Mouse (Mus musculus) limb, embryonic 13.5 days (tissue): ENCODE results near the gene Gm13723. TPM values are rescaled to one million over a fixed set of nuclear protein-coding genes. Genes with fewer than 3 reads are reported as not detected.

ENCODE experiments used
- ATAC-seq: fragments of 200-750 bp; cut with Nextera tagmentation; 2 replicates; pipeline ENCODE4 v1.8.0; 2017; ENCODE audit warnings: low read depth, moderate number of reproducible peaks, moderate TSS enrichment; ENCODE audit not compliant: low FRiP score
- H3K27ac ChIP-seq: fragments of 300-500 bp; sonication (generic); 2 replicates; pipeline ENCODE4 v1.5.1; 2015; ENCODE audit warnings: inconsistent platforms, mild to moderate bottlenecking, moderate library complexity
- H3K27me3 ChIP-seq: fragments of 300-500 bp; sonication (generic); 2 replicates; pipeline ENCODE4 v1.6.1; 2015; ENCODE audit warnings: mild to moderate bottlenecking, inconsistent platforms
- H3K36me3 ChIP-seq: fragments of 300-500 bp; sonication (generic); 2 replicates; pipeline ENCODE4 v1.6.1; 2015; ENCODE audit warnings: inconsistent platforms, mild to moderate bottlenecking, moderate library complexity
- H3K4me1 ChIP-seq: fragments of 300-500 bp; sonication (generic); 2 replicates; pipeline ENCODE4 v1.6.1; 2015; ENCODE audit warnings: inconsistent platforms
- H3K4me2 ChIP-seq: fragments of 300-500 bp; sonication (generic); replicated peaks from 2 replicates; pipeline ENCODE4 v1.6.1; 2015; ENCODE audit warnings: inconsistent platforms, mild to moderate bottlenecking, moderate library complexity
- H3K4me3 ChIP-seq: fragments of 300-500 bp; sonication (generic); 2 replicates; pipeline ENCODE4 v1.5.1; 2015; ENCODE audit warnings: moderate library complexity, mild to moderate bottlenecking, inconsistent platforms
- H3K9ac ChIP-seq: fragments of 300-500 bp; sonication (generic); 2 replicates; pipeline ENCODE4 v1.6.1; 2015; ENCODE audit warnings: mild to moderate bottlenecking, inconsistent platforms
- H3K9me3 ChIP-seq: fragments of 300-500 bp; sonication (generic); 2 replicates; pipeline ENCODE4 v1.6.1; 2016; ENCODE audit warnings: inconsistent platforms
- WGBS: fragments of 180-500 bp; shearing (Covaris S2); methylation state at CpG from one replicate; pipeline ENCODE4 v1.1.7; 2015; 5-methylcytosine and 5-hydroxymethylcytosine counted together
- polyA plus RNA-seq: library from polyadenylated mRNA; unstranded; fragments of >200 nt; fragmentation: Nextera tagmentation; extraction: Ambion mirVana; gene quantifications from 2 replicates; pipeline ENCODE4 v1.2.1, GENCODE M21; 2015

Gm13723 gene
- not detected in 2 replicates for polyA plus RNA-seq

DNA sequence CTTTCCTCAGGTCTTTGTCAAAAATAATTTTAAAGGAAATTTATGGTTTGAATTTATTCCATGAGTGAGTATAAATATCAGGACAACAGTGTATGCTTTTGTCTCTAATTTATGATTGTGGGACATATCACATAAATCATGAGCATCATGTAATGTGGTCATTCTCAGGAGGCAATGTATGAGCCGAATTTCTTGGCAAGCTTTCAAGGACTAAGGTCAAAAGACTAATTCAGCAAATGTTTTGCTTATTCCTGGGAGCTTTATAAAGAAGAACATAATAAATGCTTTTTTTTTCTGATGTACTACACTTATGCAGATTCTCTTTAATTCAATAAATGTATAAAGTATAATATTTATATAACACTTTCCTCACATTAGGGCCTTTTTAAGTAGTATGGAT, at the start of gene Gm13723:
Gm13723 (minus strand) TSS at position 101 of the 400 bp plus-strand sequence.
- Histone ChIP-seq H3K4me2 (no peak within 1 kb of the TSS), H3K27me3 (no peaks in the 10 kb centered on the region), H3K4me1 (no peaks in the 10 kb centered on the region), H3K9ac (no peak within 1 kb of the TSS), H3K4me3 (no peak within 1 kb of the TSS), H3K27ac (no peak within 1 kb of the TSS), H3K9me3 (no peaks in the 10 kb centered on the region), H3K36me3 (no peaks in the 10 kb centered on the region)
- WGBS: 53% methylated on average over 1 of the region's 1 CpGs
- no peak for ATAC-seq

DNA sequence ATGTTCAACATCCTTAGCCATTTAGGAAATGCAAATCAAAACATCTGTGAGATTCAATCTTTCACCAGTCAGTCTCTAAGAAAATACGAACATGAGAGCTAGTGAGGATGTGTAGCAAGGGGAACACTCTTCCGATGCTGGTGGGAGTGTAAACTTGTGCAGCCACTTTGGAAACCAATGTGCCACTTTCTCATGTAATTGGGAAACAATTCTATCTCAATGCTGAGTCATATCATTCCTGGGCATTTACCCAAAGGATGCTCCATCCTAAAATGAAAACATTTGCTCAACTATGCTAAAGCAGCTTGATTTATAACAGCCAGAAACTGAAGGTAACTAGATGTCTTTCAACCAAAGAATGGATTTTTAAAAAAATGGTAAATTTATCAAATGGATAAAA, 31.0 kb upstream of the Gm13723 start:
- no peak overlapping the region for H3K27ac ChIP-seq
- H3K27me3 ChIP-seq: no peaks in the 10 kb centered on the region
- H3K4me3 ChIP-seq: no peak overlapping the region
- H3K9me3 ChIP-seq: no peaks in the 10 kb centered on the region; the same call in 1 of the 2 replicates
- no peak overlapping the region for H3K4me2 ChIP-seq
- no peaks in the 10 kb centered on the region for H3K4me1 ChIP-seq
- ATAC-seq: no peak
- no peak overlapping the region for H3K9ac ChIP-seq
- no peaks in the 10 kb centered on the region for H3K36me3 ChIP-seq
- WGBS: 89% methylated on average over 2 of the region's 2 CpGs

DNA sequence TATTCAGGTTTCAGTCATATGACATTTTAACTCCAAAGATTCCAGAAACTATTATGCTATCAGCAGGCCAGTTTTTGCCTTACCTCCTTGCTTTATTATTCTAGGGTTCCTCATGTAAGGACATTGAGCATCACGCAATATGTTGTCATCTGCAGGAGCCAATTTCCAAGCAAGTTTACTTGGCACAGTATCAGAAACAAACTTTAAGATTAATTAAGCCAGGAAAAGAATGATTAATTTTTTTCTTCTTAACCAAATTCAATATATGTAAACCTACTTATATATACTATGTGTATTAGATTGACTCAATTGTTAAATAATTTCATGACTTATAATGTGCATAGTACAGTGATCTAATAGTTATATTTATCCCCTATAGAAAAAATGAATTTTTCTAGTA, 17.5 kb upstream of the Gm13723 start, which contains the start of gene Olfr1097:
Olfr1097 (minus strand) TSS at position 101 of the 400 bp plus-strand sequence.
- no peak for ATAC-seq
- Histone ChIP-seq H3K9me3 (no peaks in the 10 kb centered on the region), H3K27me3 (no peaks in the 10 kb centered on the region), H3K4me1 (no peaks in the 10 kb centered on the region), H3K4me3 (no peak within 1 kb of the TSS), H3K9ac (no peak within 1 kb of the TSS), H3K27ac (no peak within 1 kb of the TSS), H3K4me2 (no peak within 1 kb of the TSS), H3K36me3 (no peaks in the 10 kb centered on the region)
- 90% methylated on average over 1 of the region's 1 CpGs for WGBS

DNA sequence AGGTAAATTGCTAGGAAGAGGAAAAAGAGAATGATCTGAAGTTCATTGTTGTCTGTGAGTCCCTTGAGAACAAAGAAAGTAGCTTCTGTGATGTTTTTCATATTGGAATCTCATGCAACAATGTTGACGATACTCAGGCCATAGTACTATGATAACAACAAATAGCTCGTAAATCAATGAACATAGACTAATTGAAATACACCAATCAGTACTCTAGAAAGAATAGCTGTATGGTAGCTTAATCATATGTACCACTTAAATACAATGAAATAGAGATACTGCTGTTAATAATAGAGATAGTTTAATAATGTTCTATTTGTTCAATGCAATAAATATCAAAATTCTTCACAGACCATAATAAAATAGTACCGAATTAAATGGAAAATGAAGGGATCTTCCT, 23.0 kb downstream of the Gm13723 start, which contains the start of gene Olfr1095:
Olfr1095 (minus strand) TSS at position 101 of the 400 bp plus-strand sequence.
- Histone ChIP-seq H3K36me3 (no peaks in the 10 kb centered on the region), H3K27ac (no peak within 1 kb of the TSS), H3K27me3 (no peaks in the 10 kb centered on the region), H3K4me2 (no peak within 1 kb of the TSS), H3K4me1 (no peaks in the 10 kb centered on the region), H3K9me3 (no peaks in the 10 kb centered on the region), H3K4me3 (no peak within 1 kb of the TSS), H3K9ac (no peak within 1 kb of the TSS)
- 90% methylated on average over 3 of the region's 3 CpGs for WGBS
- ATAC-seq: no peak

DNA sequence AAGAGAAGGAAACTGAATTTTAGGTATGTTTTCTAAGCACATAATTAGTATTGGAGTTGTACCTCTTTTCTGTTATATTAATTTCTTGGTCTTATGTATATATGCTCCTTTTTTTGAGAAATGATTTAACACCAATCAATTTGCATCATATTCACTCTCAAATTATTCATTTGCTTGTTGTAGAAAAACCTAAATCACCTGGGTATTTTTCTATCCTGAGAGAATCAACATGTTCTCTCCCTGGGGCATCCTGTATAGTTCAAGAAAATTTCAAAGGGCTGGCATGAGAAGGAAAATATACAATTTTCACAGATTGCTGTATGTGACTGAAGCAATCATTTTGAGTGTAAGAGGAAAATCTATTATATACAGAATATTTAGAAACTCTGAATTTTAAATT, 50.2 kb downstream of the Gm13723 start, which contains the start of gene Olfr1094:
Olfr1094 (plus strand) TSS at position 301 of the 400 bp plus-strand sequence.
- H3K4me2 ChIP-seq: no peak within 1 kb of the TSS
- no peaks in the 10 kb centered on the region for H3K27me3 ChIP-seq
- no peaks in the 10 kb centered on the region for H3K9me3 ChIP-seq
- H3K9ac ChIP-seq: no peak within 1 kb of the TSS
- no peak within 1 kb of the TSS for H3K4me3 ChIP-seq
- ATAC-seq: no peak
- H3K4me1 ChIP-seq: no peaks in the 10 kb centered on the region
- no peaks in the 10 kb centered on the region for H3K36me3 ChIP-seq
- no peak within 1 kb of the TSS for H3K27ac ChIP-seq

Other genes with a start within 250 kb of the Gm13723 start
- gene Olfr1084, start 235.1 kb downstream of the Gm13723 start, polyA plus RNA-seq: not detected in 2 replicates
- gene Olfr1085, start 212.8 kb downstream of the Gm13723 start, polyA plus RNA-seq: not detected in 2 replicates
- gene Olfr1086, start 194.7 kb downstream of the Gm13723 start, polyA plus RNA-seq: not detected in 2 replicates
- not detected in 2 replicates for gene Olfr1087, start 176.4 kb downstream of the Gm13723 start, polyA plus RNA-seq
- gene Olfr1089, start 141.1 kb downstream of the Gm13723 start, polyA plus RNA-seq: not detected in 2 replicates
- gene Olfr1090, start 115.8 kb downstream of the Gm13723 start, polyA plus RNA-seq: not detected in 2 replicates
- gene Olfr1093, start 92.3 kb downstream of the Gm13723 start, polyA plus RNA-seq: not detected in 2 replicates
- not detected in 2 replicates for gene Olfr141, start 64.8 kb downstream of the Gm13723 start, polyA plus RNA-seq
- gene Olfr1094, start 50.1 kb downstream of the Gm13723 start, polyA plus RNA-seq: not detected in 2 replicates
- gene Olfr1095, start 23.1 kb downstream of the Gm13723 start, polyA plus RNA-seq: not detected in 2 replicates
- gene Olfr1097, start 17.4 kb upstream of the Gm13723 start, polyA plus RNA-seq: not detected in 2 replicates
- not detected in 2 replicates for gene Olfr1098, start 49.7 kb upstream of the Gm13723 start, polyA plus RNA-seq
- gene Olfr1099, start 85.9 kb upstream of the Gm13723 start, polyA plus RNA-seq: not detected in 2 replicates
- gene Olfr1100, start 105.2 kb upstream of the Gm13723 start, polyA plus RNA-seq: not detected in 2 replicates
- gene Olfr1101, start 116.4 kb upstream of the Gm13723 start, polyA plus RNA-seq: not detected in 2 replicates
- gene Olfr1102, start 123.6 kb upstream of the Gm13723 start, polyA plus RNA-seq: not detected in 2 replicates
- gene Olfr1104, start 152.3 kb upstream of the Gm13723 start, polyA plus RNA-seq: not detected in 2 replicates
- gene Olfr1105, start 161.7 kb upstream of the Gm13723 start, polyA plus RNA-seq: not detected in 2 replicates
- gene Olfr1106, start 177.5 kb upstream of the Gm13723 start, polyA plus RNA-seq: not detected in 2 replicates
- not detected in 2 replicates for gene Olfr1107, start 201.0 kb upstream of the Gm13723 start, polyA plus RNA-seq
- not detected in 2 replicates for gene Olfr1109, start 221.2 kb upstream of the Gm13723 start, polyA plus RNA-seq
- gene Olfr259, start 239.8 kb upstream of the Gm13723 start, polyA plus RNA-seq: not detected in 2 replicates